Mouse (Mus musculus) lung, adult 2 months (tissue): ENCODE results near the gene Hipk2.

ENCODE experiments used
- CTCF ChIP-seq: fragments of 200-500 bp; IDR thresholded peaks from 2 replicates; pipeline ENCODE4 v1.5.1; 2011; ENCODE audit warnings: mild to moderate bottlenecking, low read length, control low read depth; ENCODE audit not compliant: insufficient read depth
- POLR2A ChIP-seq: fragments of 200-500 bp; IDR thresholded peaks from 2 replicates; pipeline ENCODE4 v1.6.1; 2011; ENCODE audit warnings: low read depth, mild to moderate bottlenecking, control low read depth, low read length, borderline replicate concordance; ENCODE audit errors: extremely low read depth

DNA sequence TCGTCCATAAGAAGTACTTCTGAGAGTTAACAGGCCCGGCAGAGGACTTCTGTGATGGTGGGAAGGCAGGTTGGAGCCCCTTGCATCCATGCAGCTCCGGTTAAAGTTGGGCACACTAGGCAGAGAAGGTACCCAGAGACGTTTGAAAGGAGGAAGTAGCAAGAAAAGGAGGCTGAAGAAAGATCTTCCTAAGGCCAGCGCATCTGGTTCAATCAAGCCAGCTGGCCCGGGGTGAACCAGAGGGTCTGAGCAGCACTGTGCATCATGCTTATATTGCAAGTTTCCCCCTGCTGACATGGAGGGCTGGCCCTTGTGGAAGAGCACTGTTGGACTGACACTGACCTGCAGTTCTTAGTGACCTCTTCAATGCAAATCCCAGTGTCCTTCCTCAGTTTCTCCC lies 6.0 kb upstream of the Hipk2 start:
- TF ChIP-seq POLR2A = no peak
- TF ChIP-seq CTCF = no peak
